Mouse (Mus musculus) Muller cell, postnatal 12 days (primary cell): ENCODE results near the gene Mlst8.
"Not testable (repeated sequence)": the region's sequence is repeated elsewhere in the genome, so short reads cannot be mapped to it uniquely, and the experiment has no call there.

Source experiments
- DNase-seq: peaks from one replicate; pipeline ENCODE4 v3.0.0-alpha.2; 2015; ENCODE audit errors: inconsistent ontology term

The Mlst8 gene

DNA sequence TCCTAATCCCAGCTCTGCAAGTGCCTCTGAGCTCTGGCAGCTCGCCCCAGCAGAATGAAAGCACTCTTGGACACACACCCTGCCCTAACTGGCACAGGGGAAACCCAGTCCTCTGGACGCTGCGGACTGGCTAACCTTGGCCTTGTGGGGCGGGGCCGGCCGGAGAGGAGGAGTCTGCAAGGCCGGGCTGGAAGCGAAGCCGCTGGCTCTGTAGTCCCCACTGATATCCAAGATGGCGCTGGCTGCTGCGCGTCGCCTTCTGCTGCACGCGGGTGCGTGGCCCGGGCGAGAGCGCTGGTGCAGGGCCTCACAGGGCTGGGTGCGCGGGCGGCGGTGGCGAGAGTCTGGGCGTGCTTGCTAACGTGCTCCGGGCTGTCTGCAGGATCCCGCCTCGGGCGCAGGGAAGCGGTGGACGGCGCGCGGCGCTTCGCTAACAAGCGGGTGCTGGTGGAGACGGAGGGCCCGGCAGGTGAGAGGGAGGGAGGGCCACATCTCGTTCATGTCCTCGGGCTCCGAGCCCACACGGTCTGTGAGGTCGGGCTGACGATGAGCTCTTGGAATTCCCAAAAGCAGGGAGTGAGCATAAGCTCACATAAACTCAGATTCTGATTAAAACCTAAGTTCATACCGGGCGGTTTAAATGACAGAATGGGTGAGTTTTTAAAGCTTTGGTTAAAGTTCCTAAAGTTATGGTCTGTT is 52.3 kb downstream of the Mlst8 start, which contains the start of gene Eci1:
Gene Eci1 (plus strand): TSS at position 171 of the 699 bp plus-strand sequence.
- DNase-seq, result peak; percentile 98

DNA sequence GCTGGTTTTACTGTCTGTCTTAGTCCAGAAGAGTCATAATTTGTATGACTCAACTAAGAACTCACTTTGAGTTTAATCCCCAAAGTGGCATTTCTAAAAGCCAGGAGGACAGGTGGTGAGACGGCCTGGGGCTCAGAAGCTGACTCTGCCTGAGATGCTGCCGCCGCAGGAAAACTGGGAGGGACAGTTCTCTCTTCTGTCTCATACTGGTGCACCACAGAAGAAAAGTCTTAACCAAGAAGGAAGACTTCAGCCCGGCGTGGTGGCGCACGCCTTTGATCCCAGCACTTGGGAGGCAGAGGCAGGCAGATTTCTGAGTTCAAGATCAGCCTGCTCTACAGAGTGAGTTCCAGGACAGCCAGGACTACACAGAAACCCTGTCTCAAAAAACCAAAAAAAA is 53.0 kb downstream of the Mlst8 start:
- DNase-seq, result no peak

DNA sequence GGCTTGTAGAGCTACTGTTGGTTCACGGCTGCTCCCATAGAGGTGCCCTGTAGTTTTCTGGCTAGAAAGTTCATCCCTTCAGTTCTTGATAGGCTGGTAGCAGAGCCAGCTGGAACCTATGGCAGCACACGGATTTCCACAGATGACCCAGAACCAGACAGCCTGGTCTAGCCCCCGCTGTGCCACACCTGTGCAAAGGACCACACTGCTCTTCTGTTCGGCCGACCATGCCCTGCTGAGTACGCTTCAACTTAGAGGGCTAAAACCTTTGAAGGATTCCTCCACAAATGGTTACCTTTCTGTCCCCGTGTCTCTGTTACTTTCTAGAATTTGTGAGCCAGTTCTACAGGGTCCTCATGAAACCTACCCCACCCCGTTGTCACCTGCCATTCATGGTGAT is 53.6 kb downstream of the Mlst8 start:
- not testable (repeated sequence) for DNase-seq

DNA sequence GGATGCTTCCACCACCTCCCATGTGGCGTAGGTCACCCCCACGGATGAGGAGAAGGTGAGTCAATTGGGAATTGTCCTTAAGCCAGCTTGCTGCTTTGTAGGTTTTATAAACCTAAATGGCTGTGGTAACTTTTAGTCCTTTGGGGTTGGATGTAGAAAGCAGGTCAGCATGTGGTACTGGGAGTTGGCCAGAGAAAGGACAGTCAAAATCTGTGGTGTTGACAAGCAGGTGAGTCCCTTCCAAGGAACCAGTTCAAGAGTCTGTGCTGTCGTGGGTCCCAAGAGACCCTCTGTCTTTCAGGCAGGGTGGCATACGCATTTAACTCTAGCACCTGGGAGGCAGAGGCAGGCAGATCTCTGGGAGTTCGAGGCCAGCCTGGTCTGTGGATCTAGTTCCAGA is 54.4 kb downstream of the Mlst8 start:
- no peak for DNase-seq
